Mouse (Mus musculus) lung, adult 2 months (tissue): Measurements from ENCODE around the gene Purb.

ENCODE experiments used
- CTCF ChIP-seq: fragments of 200-500 bp; IDR thresholded peaks from 2 replicates; pipeline ENCODE4 v1.5.1; 2011; ENCODE audit warnings: mild to moderate bottlenecking, low read length, control low read depth; ENCODE audit not compliant: insufficient read depth
- POLR2A ChIP-seq: fragments of 200-500 bp; IDR thresholded peaks from 2 replicates; pipeline ENCODE4 v1.6.1; 2011; ENCODE audit warnings: low read depth, mild to moderate bottlenecking, control low read depth, low read length, borderline replicate concordance; ENCODE audit errors: extremely low read depth

DNA sequence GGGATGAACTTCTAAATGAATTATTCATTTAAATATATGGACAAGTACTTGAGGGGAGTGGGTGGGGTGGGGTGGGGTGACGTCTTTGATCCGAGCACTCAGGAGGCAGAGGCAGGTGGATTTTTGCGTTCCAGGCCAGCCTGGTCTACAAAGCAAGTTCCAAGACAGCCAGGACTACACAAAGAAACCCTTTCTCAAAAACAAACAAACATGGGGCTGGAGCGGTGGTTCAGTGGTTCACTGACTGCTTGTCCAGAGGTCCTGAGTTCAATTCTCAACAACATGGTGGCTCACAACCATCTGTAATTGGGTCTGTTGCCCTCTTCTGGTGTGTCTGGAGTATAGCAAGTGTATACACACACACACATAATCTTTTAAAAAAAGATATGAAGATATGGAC, 30.3 kb downstream of the Purb start:
- no peak for TF ChIP-seq CTCF
- TF ChIP-seq POLR2A = no peak
